Mouse (Mus musculus): ENCODE results near the gene Lrr1. TPM values are rescaled to one million over a fixed set of nuclear protein-coding genes. Genes with fewer than 3 reads are reported as not detected.

Gene Lrr1
- polyA plus RNA-seq, 2 experiments, result 11.1 to 21.3 TPM

DNA sequence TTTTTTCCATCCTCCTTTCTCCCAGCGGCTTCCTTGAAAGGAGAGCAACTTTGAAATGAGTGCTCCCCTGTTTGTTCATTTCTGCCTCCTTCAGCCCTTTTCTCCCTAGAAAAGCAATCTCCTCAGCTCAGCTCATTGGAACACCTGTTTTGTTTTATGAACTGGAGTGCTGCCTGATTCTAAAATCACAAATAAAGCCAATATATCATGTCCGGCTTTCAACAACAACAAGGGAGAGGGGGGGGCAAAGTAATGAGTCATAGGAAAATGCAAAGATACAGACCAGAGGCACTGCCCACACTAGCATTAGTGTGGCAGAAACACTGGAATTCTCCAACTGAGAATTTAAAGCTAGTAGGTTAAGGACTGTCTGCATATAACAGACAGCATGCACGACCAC is 41.0 kb upstream of the Lrr1 start:
- H3K27ac ChIP-seq, result no peak overlapping the region
- H3K36me3 ChIP-seq (replicated peaks; ENCODE audit: control insufficient read depth, insufficient read depth, low read depth), result no peaks in the 10 kb centered on the region
- no peak overlapping the region for H3K4me3 ChIP-seq (ENCODE audit: insufficient read depth in 1 of 2, low read depth in 2 of 2, low read length in 2 of 2)
- H3K27me3 ChIP-seq (ENCODE audit: control insufficient read depth, insufficient read depth, low read length), result no peaks in the 10 kb centered on the region
- DNase-seq (ENCODE audit: low read depth in 3 of 3, low spot score in 3 of 3), result no peak
- no peak for TF ChIP-seq EP300 (IDR thresholded peaks at IDR 0.05; ENCODE audit: low read depth)
- no peak for TF ChIP-seq CTCF (IDR thresholded peaks at IDR 0.05; ENCODE audit: low read depth)
- no peak overlapping the region for H3K9ac ChIP-seq (replicated peaks)
- no peaks in the 10 kb centered on the region for H3K9me3 ChIP-seq (ENCODE audit: control insufficient read depth, low read length)
- H3K4me1 ChIP-seq (replicated peaks; ENCODE audit: control insufficient read depth in 2 of 2, insufficient read depth in 2 of 2, low read length in 1 of 2), result peaks cover 0 to 4% of the 10 kb centered on the region in 2 experiments; a peak in 2 of 4 replicates
- WGBS (ENCODE audit: insufficient replicate concordance), result 80% methylated on average over 3 of the region's 3 CpGs
- H3K4me2 ChIP-seq (ENCODE audit: low read depth), result no peak overlapping the region
- ATAC-seq (ENCODE audit: insufficient read depth), result no peak

DNA sequence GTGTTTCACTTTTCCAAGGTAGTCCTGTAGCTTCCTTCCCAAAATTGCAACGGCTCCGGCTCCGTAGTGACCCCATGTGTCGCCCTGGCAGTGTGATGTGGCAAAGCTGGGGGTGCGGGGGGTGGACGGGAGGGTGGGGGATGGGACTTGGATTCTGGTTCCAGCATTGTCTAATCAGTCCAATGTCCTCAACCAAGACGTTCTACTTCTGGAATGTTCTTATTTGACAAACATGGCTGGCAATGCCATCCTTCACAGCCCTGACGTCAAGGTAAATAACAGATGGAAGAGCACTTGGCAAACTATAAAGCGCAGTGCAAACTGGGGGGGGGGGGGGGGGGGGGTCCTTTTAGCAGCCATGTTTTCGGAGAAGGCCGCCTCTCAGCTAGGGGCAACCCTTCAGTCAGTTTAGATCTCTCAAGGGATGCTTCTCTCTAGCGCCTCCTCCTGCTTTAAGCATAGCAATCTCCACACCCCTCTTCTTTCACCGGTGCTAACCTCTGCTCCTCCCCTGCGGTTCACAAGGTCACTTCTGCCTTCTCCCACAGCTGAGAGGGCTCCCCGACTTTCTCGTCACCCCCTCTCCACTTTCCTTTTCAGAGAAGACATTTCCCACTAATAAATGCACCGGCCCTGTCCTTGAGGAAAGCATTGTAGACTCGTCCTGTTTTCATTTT is 38.8 kb upstream of the Lrr1 start:
- H3K27ac ChIP-seq, result no peak overlapping the region
- ATAC-seq (ENCODE audit: insufficient read depth), result no peak
- WGBS (ENCODE audit: insufficient replicate concordance), result 42% methylated on average over 18 of the region's 18 CpGs
- peak overlapping the region in 1 of 2 experiments; percentile 22; a peak in 1 of 4 replicates for H3K4me3 ChIP-seq (ENCODE audit: insufficient read depth in 1 of 2, low read depth in 2 of 2, low read length in 2 of 2)
- no peaks in the 10 kb centered on the region for H3K36me3 ChIP-seq (replicated peaks; ENCODE audit: control insufficient read depth, insufficient read depth, low read depth)
- no peaks in the 10 kb centered on the region for H3K27me3 ChIP-seq (ENCODE audit: control insufficient read depth, insufficient read depth, low read length)
- no peaks in the 10 kb centered on the region for H3K9me3 ChIP-seq (ENCODE audit: control insufficient read depth, low read length)
- DNase-seq (ENCODE audit: low read depth in 3 of 3, low spot score in 3 of 3), result no peak
- H3K9ac ChIP-seq (replicated peaks), result no peak overlapping the region
- TF ChIP-seq CTCF (IDR thresholded peaks at IDR 0.05; ENCODE audit: low read depth) (no peak), EP300 (IDR thresholded peaks at IDR 0.05; ENCODE audit: low read depth) (no peak)
- H3K4me1 ChIP-seq (replicated peaks; ENCODE audit: control insufficient read depth in 2 of 2, insufficient read depth in 2 of 2, low read length in 1 of 2), result peaks cover 0 to 4% of the 10 kb centered on the region in 2 experiments; a peak in 2 of 4 replicates
- peak overlapping the region; percentile 39 for H3K4me2 ChIP-seq (ENCODE audit: low read depth)

DNA sequence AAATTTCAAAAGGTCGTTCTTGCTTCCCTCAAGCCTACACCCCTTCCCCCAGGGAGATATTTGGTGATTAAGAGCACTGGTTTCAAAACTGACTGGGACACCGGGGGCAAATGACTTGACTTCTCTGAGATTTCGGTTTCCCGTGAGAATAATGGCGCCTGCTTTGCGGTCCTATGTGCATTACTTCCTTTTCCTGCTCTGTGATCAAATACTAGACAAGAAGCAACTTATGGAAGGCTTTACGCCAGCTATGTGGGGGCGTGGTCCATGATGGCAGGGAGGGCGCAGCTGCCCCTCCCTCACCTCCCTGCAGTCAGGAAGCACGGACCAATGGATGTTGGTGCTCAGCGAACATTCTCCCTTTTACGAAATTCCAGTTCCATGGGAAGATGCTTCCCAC is 38.1 kb upstream of the Lrr1 start:
- no peak for TF ChIP-seq CTCF (IDR thresholded peaks at IDR 0.05; ENCODE audit: low read depth)
- WGBS (ENCODE audit: insufficient replicate concordance), result 47% methylated on average over 12 of the region's 12 CpGs
- H3K27ac ChIP-seq, result no peak overlapping the region

DNA sequence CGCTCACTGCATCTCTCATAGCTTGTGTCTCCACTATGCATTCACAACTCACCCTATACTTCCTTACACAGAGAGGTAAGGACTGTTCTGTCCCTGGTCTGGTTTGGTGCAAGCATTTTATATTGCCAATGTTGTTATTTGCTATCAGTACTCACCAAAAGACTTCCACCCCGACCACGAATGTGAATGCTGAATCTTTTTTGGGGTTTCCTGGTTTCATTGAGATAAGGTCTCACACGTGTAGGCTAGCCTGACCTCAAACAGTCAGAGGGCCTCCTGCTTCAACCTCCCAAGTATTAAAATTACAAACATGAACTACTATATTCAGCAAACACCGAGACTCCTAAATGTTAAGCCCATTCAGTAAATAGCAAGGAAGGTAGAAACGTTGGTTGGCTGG is 37.3 kb upstream of the Lrr1 start:
- H3K9ac ChIP-seq (replicated peaks), result no peak overlapping the region
- H3K4me2 ChIP-seq (ENCODE audit: low read depth), result no peak overlapping the region
- no peak for TF ChIP-seq CTCF (IDR thresholded peaks at IDR 0.05; ENCODE audit: low read depth)
- no peak for TF ChIP-seq EP300 (IDR thresholded peaks at IDR 0.05; ENCODE audit: low read depth)
- 27% methylated on average over 6 of the region's 6 CpGs for WGBS (ENCODE audit: insufficient replicate concordance)
- no peak overlapping the region for H3K27ac ChIP-seq
- H3K27me3 ChIP-seq (ENCODE audit: control insufficient read depth, insufficient read depth, low read length), result no peaks in the 10 kb centered on the region
- H3K9me3 ChIP-seq (ENCODE audit: control insufficient read depth, low read length), result no peaks in the 10 kb centered on the region
- no peak overlapping the region for H3K4me3 ChIP-seq (ENCODE audit: insufficient read depth in 1 of 2, low read depth in 2 of 2, low read length in 2 of 2)
- H3K36me3 ChIP-seq (replicated peaks; ENCODE audit: control insufficient read depth, insufficient read depth, low read depth), result no peaks in the 10 kb centered on the region
- ATAC-seq (ENCODE audit: insufficient read depth) (no peak), DNase-seq (ENCODE audit: low read depth in 3 of 3, low spot score in 3 of 3) (no peak)
- peaks cover 0 to 4% of the 10 kb centered on the region in 2 experiments; a peak in 2 of 4 replicates for H3K4me1 ChIP-seq (replicated peaks; ENCODE audit: control insufficient read depth in 2 of 2, insufficient read depth in 2 of 2, low read length in 1 of 2)

More for the DNA sequence above, 38.1 kb upstream of the Lrr1 start:
- peaks cover 0 to 4% of the 10 kb centered on the region in 2 experiments; a peak in 2 of 4 replicates for H3K4me1 ChIP-seq (replicated peaks; ENCODE audit: control insufficient read depth in 2 of 2, insufficient read depth in 2 of 2, low read length in 1 of 2)
- DNase-seq (ENCODE audit: low read depth in 3 of 3, low spot score in 3 of 3), result no peak
- no peak overlapping the region for H3K9ac ChIP-seq (replicated peaks)
- ATAC-seq (ENCODE audit: insufficient read depth), result no peak
- H3K4me2 ChIP-seq (ENCODE audit: low read depth), result peak overlapping the region; percentile 39
- no peaks in the 10 kb centered on the region for H3K36me3 ChIP-seq (replicated peaks; ENCODE audit: control insufficient read depth, insufficient read depth, low read depth)
- peak overlapping the region in 1 of 2 experiments; percentile 22; a peak in 1 of 4 replicates for H3K4me3 ChIP-seq (ENCODE audit: insufficient read depth in 1 of 2, low read depth in 2 of 2, low read length in 2 of 2)
- no peaks in the 10 kb centered on the region for H3K9me3 ChIP-seq (ENCODE audit: control insufficient read depth, low read length)
- H3K27me3 ChIP-seq (ENCODE audit: control insufficient read depth, insufficient read depth, low read length), result no peaks in the 10 kb centered on the region

DNA sequence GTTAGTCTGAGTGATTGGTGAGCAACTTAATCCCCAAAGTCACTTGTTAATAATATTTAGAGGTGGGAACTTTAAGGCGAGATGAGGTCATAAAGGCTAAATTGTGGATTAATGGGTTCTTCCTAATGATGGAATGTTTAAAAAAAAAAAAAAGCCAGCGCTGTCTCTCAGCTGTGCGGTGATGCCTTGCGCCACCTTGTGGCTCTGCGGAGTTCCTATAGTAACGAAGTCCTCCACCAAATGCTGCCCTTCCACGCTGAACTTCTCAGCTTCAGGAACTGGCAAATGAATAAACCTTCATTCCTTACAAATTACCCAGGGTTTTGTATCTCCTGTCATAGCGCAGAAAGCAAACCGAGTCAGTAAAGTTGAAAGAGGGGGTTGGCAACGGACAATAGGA is 36.6 kb upstream of the Lrr1 start:
- Histone ChIP-seq H3K4me1 (replicated peaks; ENCODE audit: control insufficient read depth in 2 of 2, insufficient read depth in 2 of 2, low read length in 1 of 2) (peaks cover 0 to 4% of the 10 kb centered on the region in 2 experiments; a peak in 2 of 4 replicates), H3K4me2 (ENCODE audit: low read depth) (no peak overlapping the region), H3K27ac (no peak overlapping the region), H3K4me3 (ENCODE audit: insufficient read depth in 1 of 2, low read depth in 2 of 2, low read length in 2 of 2) (no peak overlapping the region), H3K9ac (replicated peaks) (no peak overlapping the region), H3K27me3 (ENCODE audit: control insufficient read depth, insufficient read depth, low read length) (no peaks in the 10 kb centered on the region), H3K36me3 (replicated peaks; ENCODE audit: control insufficient read depth, insufficient read depth, low read depth) (no peaks in the 10 kb centered on the region), H3K9me3 (ENCODE audit: control insufficient read depth, low read length) (no peaks in the 10 kb centered on the region)
- 10% methylated on average over 10 of the region's 10 CpGs for WGBS (ENCODE audit: insufficient replicate concordance)
- TF ChIP-seq EP300 (IDR thresholded peaks at IDR 0.05; ENCODE audit: low read depth), result no peak
- peak; percentile 74 for TF ChIP-seq CTCF (IDR thresholded peaks at IDR 0.05; ENCODE audit: low read depth)
- no peak for ATAC-seq (ENCODE audit: insufficient read depth)
- no peak for DNase-seq (ENCODE audit: low read depth in 3 of 3, low spot score in 3 of 3)
